ENCODE assay signal across 8 mouse cellular contexts in the genomic region with DNA sequence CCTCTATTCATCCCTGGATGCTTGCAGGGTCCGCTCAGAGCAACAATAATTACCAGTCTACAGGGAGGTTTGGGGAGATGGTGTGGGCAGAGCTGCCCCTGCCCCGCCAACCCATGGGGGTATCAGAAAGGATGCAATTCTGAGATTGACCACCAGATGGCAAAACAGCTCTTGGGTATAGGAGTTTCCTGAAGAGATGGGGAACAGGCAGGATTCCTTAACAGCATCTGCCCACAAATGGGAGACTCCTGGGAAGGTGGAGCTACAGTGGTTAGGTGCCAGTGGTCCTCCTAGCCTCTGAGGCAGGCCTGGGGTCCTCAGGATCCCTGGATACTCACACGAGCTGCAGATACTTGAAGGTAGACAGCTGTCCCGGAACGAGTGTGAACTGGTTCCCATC. TPM values are rescaled to one million over a fixed set of nuclear protein-coding genes. Genes with fewer than 3 reads are reported as not detected.
DNase-seq lines count a peak whose midpoint lies in the region.

No protein-coding gene starts in this region.

- H3K4me1 ChIP-seq in forebrain, embryonic 10.5 days = peaks cover 7% of the 10 kb centered on the region

- H3K27ac ChIP-seq in forebrain, embryonic 10.5 days = no peak overlapping the region

- H3K36me3 ChIP-seq in forebrain, embryonic 10.5 days (replicated peaks) = no peaks in the 10 kb centered on the region

- 44% methylated on average over 5 of the region's 5 CpGs for WGBS in forebrain, embryonic 10.5 days

- no peak overlapping the region for H3K4me3 ChIP-seq in forebrain, embryonic 10.5 days

- peaks cover 14% of the 10 kb centered on the region for H3K27me3 ChIP-seq in forebrain, embryonic 10.5 days (ENCODE audit: poor library complexity, severe bottlenecking)

- DNase-seq in adrenal gland, adult (ENCODE audit: inconsistent age in 2 of 2, low spot score in 1 of 2) = peak; percentile 24 to 86
- DNase-seq in adrenal gland, adult 8-10 months = no peak
- peak; percentile 68 for DNase-seq in A20 (ENCODE audit: low read depth, low spot score)
- peak; percentile 30 for DNase-seq in c-Kit-negative CD71-positive TER-119-positive erythroid progenitor cells, embryonic 14.5 days (ENCODE audit: low read depth, low spot score)
- DNase-seq in forebrain, embryonic 10.5 days (ENCODE audit: extremely low spot score, low spot score) = peak; percentile 59
- DNase-seq in induced T-regulatory cell, adult 2 months (ENCODE audit: low read depth) = peak; percentile 73
- DNase-seq in lung, postnatal 14 days = peak; percentile 71
- peak; percentile 59 to 67 for DNase-seq in right cerebral cortex, postnatal 10 days (ENCODE audit: low spot score in 2 of 2)

- H3K9me3 ChIP-seq in forebrain, embryonic 10.5 days = no peaks in the 10 kb centered on the region

RNA-seq across cellular contexts. Expression of gene Gm340, which starts 47.4 kb away (rescaled TPM):
- total RNA-seq in adrenal gland, adult 8-10 months (2022) = 10 to 100 TPM; 13.0 to 18.5 (median 16.4) TPM
- polyA plus RNA-seq in forebrain, embryonic 10.5 days (2016; fragmentation: Nextera tagmentation; extraction: Ambion mirVana) = 2.7 and 3.2 TPM in 2 replicates
